Mouse (Mus musculus) hindbrain, embryonic 11.5 days (tissue): ENCODE measurements around the gene Ppp1cc. TPM values are rescaled to one million over a fixed set of nuclear protein-coding genes. Genes with fewer than 3 reads are reported as not detected.

Experiments
- ATAC-seq: fragments of 200-750 bp; cut with Nextera tagmentation; 2 replicates; pipeline ENCODE4 v1.8.0; 2017; ENCODE audit warnings: mild to moderate bottlenecking, moderate TSS enrichment, moderate library complexity; ENCODE audit not compliant: low FRiP score
- DNase-seq: peaks from one replicate; pipeline ENCODE4 v3.0.0-alpha.2; 2015; ENCODE audit warnings: low spot score
- H3K27ac ChIP-seq: fragments of 300-500 bp; sonication (generic); 2 replicates; pipeline ENCODE4 v1.5.1; 2014; ENCODE audit warnings: mild to moderate bottlenecking, low read depth, low read length
- H3K27me3 ChIP-seq: fragments of 300-500 bp; sonication (generic); 2 replicates; pipeline ENCODE4 v1.6.1; 2014; ENCODE audit warnings: mild to moderate bottlenecking, low read length, moderate library complexity, mixed read lengths; ENCODE audit not compliant: control insufficient read depth, insufficient read depth
- H3K36me3 ChIP-seq: fragments of 300-500 bp; sonication (generic); 2 replicates; pipeline ENCODE4 v1.6.1; 2014; ENCODE audit warnings: mild to moderate bottlenecking, low read length, moderate library complexity, mixed read lengths; ENCODE audit not compliant: control insufficient read depth, insufficient read depth
- H3K4me1 ChIP-seq: fragments of 300-500 bp; sonication (generic); replicated peaks from 2 replicates; pipeline ENCODE4 v1.6.1; 2014; ENCODE audit warnings: low read length, mixed read lengths; ENCODE audit not compliant: control insufficient read depth, insufficient read depth
- H3K4me2 ChIP-seq: fragments of 300-500 bp; sonication (generic); replicated peaks from 2 replicates; pipeline ENCODE4 v1.6.1; 2014; ENCODE audit warnings: mild to moderate bottlenecking, low read depth, low read length
- H3K4me3 ChIP-seq: fragments of 300-500 bp; sonication (generic); 2 replicates; pipeline ENCODE4 v1.5.1; 2014; ENCODE audit warnings: low read depth, low read length
- H3K9ac ChIP-seq: fragments of 300-500 bp; sonication (generic); 2 replicates; pipeline ENCODE4 v1.6.1; 2014; ENCODE audit warnings: low read depth, low read length
- H3K9me3 ChIP-seq: fragments of 300-500 bp; sonication (generic); 2 replicates; pipeline ENCODE4 v1.6.1; 2016; ENCODE audit warnings: low read length; ENCODE audit not compliant: control insufficient read depth
- WGBS: fragments of 180-500 bp; shearing (Covaris S2); extraction: QIAGEN DNeasy Blood & Tissue Kit; methylation state at CpG from one replicate; pipeline ENCODE4 v1.1.7; 2014; 5-methylcytosine and 5-hydroxymethylcytosine counted together
- polyA plus RNA-seq: library from polyadenylated mRNA; unstranded; fragments of >200 nt; fragmentation: Nextera tagmentation; extraction: Ambion mirVana; gene quantifications from 2 replicates; pipeline ENCODE4 v1.2.1, GENCODE M21; 2014

The Ppp1cc gene
- 293 and 305 TPM in 2 replicates for polyA plus RNA-seq

- H3K4me1 ChIP-seq = peaks cover 13% of the 10 kb centered on the region; the same call in 1 of the 2 replicates
These were observed at the start of gene Ppp1cc for GRCm38 (mm10) chr5:122157827-122158381. Ppp1cc (plus strand) TSS chr5:122158278.

GRCm38 (mm10) chr5:122109325-122110060 lies 48.6 kb upstream of the Ppp1cc start:
- no peak for DNase-seq
- H3K4me1 ChIP-seq = no peaks in the 10 kb centered on the region
- 47% methylated on average over 16 of the region's 16 CpGs for WGBS

More at GRCm38 (mm10) chr5:122157827-122158381, at the start of gene Ppp1cc:
- H3K27ac ChIP-seq = peak within 1 kb of the TSS; percentile 82
- DNase-seq (peak; percentile 97), ATAC-seq (peak; percentile 90)
- H3K4me3 ChIP-seq = peak within 1 kb of the TSS; percentile 88
- no peaks in the 10 kb centered on the region for H3K9me3 ChIP-seq
- peak within 1 kb of the TSS; percentile 83 for H3K4me2 ChIP-seq
- peak within 1 kb of the TSS; percentile 93 for H3K9ac ChIP-seq
- H3K27me3 ChIP-seq = no peaks in the 10 kb centered on the region
- H3K36me3 ChIP-seq = no peaks in the 10 kb centered on the region
- 0% methylated on average over 42 of the region's 54 CpGs for WGBS

GRCm38 (mm10) chr5:122110625-122111024 lies 47.5 kb upstream of the Ppp1cc start:
- Histone ChIP-seq H3K4me3 (no peak overlapping the region), H3K4me2 (no peak overlapping the region), H3K9ac (no peak overlapping the region), H3K36me3 (no peaks in the 10 kb centered on the region), H3K4me1 (no peaks in the 10 kb centered on the region), H3K27me3 (no peaks in the 10 kb centered on the region), H3K9me3 (no peaks in the 10 kb centered on the region), H3K27ac (no peak overlapping the region)
- WGBS = 94% methylated on average over 13 of the region's 13 CpGs
- ATAC-seq (no peak), DNase-seq (no peak)

More at GRCm38 (mm10) chr5:122109325-122110060, 48.6 kb upstream of the Ppp1cc start:
- no peak for ATAC-seq
- Histone ChIP-seq H3K27me3 (no peaks in the 10 kb centered on the region), H3K4me2 (no peak overlapping the region), H3K36me3 (no peaks in the 10 kb centered on the region), H3K27ac (no peak overlapping the region), H3K4me3 (no peak overlapping the region), H3K9ac (no peak overlapping the region), H3K9me3 (no peaks in the 10 kb centered on the region)

- Histone ChIP-seq H3K9ac (no peak overlapping the region), H3K27ac (no peak overlapping the region)
These were observed 46.8 kb upstream of the Ppp1cc start for GRCm38 (mm10) chr5:122111091-122111932.

DNA sequence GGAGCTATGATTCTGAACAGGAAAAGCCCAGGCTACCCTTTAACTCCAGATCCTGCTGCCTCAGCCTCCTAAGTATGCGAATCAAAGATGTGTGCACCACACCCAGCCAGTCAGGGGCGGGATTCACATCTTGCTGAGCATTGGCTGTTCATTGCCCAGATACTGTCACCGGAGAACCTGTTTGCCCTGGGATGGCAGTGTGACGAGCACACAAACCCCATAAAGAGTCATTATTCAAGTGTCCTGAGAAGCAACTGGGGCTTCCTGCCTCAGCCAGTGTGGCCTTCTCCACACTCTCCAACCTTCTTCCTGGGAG lies 46.2 kb upstream of the Ppp1cc start:
- Histone ChIP-seq H3K4me1 (no peaks in the 10 kb centered on the region), H3K27ac (no peak overlapping the region), H3K4me3 (no peak overlapping the region), H3K9ac (no peak overlapping the region), H3K9me3 (no peaks in the 10 kb centered on the region), H3K36me3 (no peaks in the 10 kb centered on the region), H3K4me2 (no peak overlapping the region), H3K27me3 (no peaks in the 10 kb centered on the region)
- DNase-seq = no peak
- 50% methylated on average over 4 of the region's 4 CpGs for WGBS
- ATAC-seq = no peak

More at GRCm38 (mm10) chr5:122111091-122111932, 46.8 kb upstream of the Ppp1cc start:
- H3K36me3 ChIP-seq = no peaks in the 10 kb centered on the region
- no peak overlapping the region for H3K4me2 ChIP-seq
- ATAC-seq = no peak
- H3K4me1 ChIP-seq = no peaks in the 10 kb centered on the region
- H3K9me3 ChIP-seq = no peaks in the 10 kb centered on the region
- no peak overlapping the region for H3K4me3 ChIP-seq
- 72% methylated on average over 26 of the region's 26 CpGs for WGBS
- no peaks in the 10 kb centered on the region for H3K27me3 ChIP-seq
- no peak for DNase-seq

GRCm38 (mm10) chr5:122113450-122113849 lies 44.6 kb upstream of the Ppp1cc start:
- Histone ChIP-seq H3K36me3 (no peaks in the 10 kb centered on the region), H3K9ac (no peak overlapping the region), H3K27ac (no peak overlapping the region), H3K4me1 (no peaks in the 10 kb centered on the region), H3K27me3 (no peaks in the 10 kb centered on the region), H3K4me3 (no peak overlapping the region), H3K4me2 (no peak overlapping the region), H3K9me3 (no peaks in the 10 kb centered on the region)
- WGBS = 76% methylated on average over 7 of the region's 7 CpGs
- DNase-seq (no peak), ATAC-seq (no peak)

GRCm38 (mm10) chr5:122114176-122114575 lies 43.9 kb upstream of the Ppp1cc start:
- no peak overlapping the region for H3K9ac ChIP-seq
- no peak overlapping the region for H3K27ac ChIP-seq
- no peak overlapping the region for H3K4me2 ChIP-seq
- no peaks in the 10 kb centered on the region for H3K36me3 ChIP-seq
- no peaks in the 10 kb centered on the region for H3K27me3 ChIP-seq
- no peaks in the 10 kb centered on the region for H3K4me1 ChIP-seq
- no peak overlapping the region for H3K4me3 ChIP-seq
- ATAC-seq (no peak), DNase-seq (peak; percentile 79)
- WGBS = 0% methylated on average over 2 of the region's 2 CpGs
- no peaks in the 10 kb centered on the region for H3K9me3 ChIP-seq

GRCm38 (mm10) chr5:122115266-122115763 lies 42.8 kb upstream of the Ppp1cc start:
- Histone ChIP-seq H3K4me3 (no peak overlapping the region), H3K9ac (no peak overlapping the region), H3K9me3 (no peaks in the 10 kb centered on the region), H3K4me2 (no peak overlapping the region), H3K36me3 (no peaks in the 10 kb centered on the region), H3K27me3 (no peaks in the 10 kb centered on the region), H3K27ac (no peak overlapping the region), H3K4me1 (no peaks in the 10 kb centered on the region)
- 98% methylated on average over 9 of the region's 9 CpGs for WGBS
- DNase-seq = no peak
- ATAC-seq = no peak
